Mouse (Mus musculus) lung, postnatal 0 days (tissue): ENCODE results near the gene Ckm.

ENCODE experiments used
- CTCF ChIP-seq: IDR thresholded peaks from 2 replicates; pipeline ENCODE4 v1.5.1; 2016; ENCODE audit warnings: antibody characterized with exemption, mild to moderate bottlenecking
- EP300 ChIP-seq: IDR thresholded peaks from 2 replicates; pipeline ENCODE4 v1.6.1; 2016; ENCODE audit warnings: antibody characterized with exemption, mild to moderate bottlenecking, control low read depth

- TF ChIP-seq CTCF (no peak), EP300 (no peak)
These were observed 57.9 kb downstream of the Ckm start for GRCm38 (mm10) chr7:19462443-19462842.
